Mouse (Mus musculus) ZHBTc4 (cell line): ENCODE measurements around the gene Stab1.

Experiments
- DNase-seq: peaks from one replicate; pipeline ENCODE4 v3.0.0-alpha.2; 2011; ENCODE audit warnings: low read depth, low spot score

The Stab1 gene

GRCm38 (mm10) chr14:31165010-31165409 is 3.4 kb downstream of the Stab1 start:
- DNase-seq, result no peak

DNA sequence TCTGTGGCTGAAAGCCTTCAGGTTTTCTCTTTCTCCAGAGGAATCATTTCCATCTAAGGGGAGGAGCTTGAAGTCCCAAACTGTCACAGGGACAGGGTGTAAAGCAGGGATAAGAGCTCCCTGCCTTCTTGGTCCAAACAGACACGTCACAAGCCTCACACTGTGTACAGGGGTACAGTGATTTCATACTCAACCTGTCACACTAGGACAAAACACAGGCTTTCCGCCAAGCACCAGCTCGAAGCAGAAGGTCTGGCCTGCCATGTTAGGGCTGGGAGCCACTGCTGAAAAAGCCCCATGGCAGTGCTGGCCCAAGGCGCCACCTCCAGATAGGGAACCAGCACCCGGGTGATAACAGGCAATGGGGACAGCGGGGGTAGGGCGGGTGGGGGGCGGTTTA is 4.4 kb downstream of the Stab1 start:
- peak; percentile 26 for DNase-seq

DNA sequence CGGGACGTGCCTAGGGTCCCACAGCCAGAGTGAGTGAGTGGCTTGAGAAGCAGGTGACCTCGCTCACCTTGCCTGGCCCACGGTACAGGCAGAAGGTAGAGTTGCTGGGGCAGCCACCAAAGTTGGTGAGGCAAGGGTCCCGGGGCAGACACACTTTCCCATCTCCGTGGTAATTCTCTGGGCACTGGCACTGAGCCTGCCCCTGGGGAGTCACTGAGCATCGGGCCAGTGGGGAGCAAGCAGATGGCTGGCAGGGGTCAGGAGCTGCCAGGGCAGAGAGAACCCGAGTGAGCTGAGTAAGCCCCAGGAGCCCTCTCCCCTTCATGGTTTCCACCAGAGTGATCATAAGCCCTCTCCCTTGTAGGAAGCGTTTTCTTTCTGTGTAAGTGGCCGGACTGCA is 6.8 kb downstream of the Stab1 start:
- DNase-seq, result no peak

DNA sequence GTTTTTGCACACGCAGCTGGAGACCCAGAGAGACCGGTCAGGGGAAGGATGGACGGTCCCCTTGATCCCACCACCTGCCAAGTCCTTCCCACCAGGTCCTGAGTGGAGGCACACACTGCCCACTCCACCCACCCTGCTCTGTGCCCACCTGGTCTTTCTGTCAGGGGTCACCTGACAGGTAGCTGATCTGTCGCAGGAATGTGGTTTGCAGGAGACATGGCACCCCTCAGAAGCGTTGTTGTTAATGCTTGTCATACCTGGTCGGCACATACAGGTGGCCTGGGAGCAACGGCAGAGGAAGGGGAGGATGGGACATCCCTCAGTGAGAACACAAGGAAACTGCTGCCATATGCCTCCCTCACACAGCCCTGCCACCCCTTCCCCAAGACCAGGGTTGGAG is 7.2 kb downstream of the Stab1 start:
- no peak for DNase-seq

- no peak for DNase-seq
Observed at GRCm38 (mm10) chr14:31160196-31161150, 8.0 kb downstream of the Stab1 start.

DNA sequence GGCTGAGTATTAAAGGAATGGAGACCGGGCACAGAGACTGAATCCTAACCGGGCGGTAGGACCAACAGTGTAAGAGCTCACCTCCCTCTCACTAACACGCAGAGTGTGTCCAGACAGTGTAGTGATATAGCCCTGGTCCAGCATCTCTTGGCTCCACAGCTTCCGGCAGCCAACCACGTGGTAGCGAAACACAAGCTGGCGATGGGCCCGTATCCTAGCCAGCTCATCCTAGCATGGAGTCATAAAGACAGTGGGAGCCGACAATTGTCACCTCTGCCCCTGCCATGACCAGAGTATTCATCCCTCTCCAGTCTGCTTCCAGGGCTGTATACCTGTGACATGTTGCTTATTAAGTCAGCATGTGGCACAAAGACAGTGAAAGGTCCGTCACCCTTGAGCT is 22.7 kb downstream of the Stab1 start:
- no peak for DNase-seq

DNA sequence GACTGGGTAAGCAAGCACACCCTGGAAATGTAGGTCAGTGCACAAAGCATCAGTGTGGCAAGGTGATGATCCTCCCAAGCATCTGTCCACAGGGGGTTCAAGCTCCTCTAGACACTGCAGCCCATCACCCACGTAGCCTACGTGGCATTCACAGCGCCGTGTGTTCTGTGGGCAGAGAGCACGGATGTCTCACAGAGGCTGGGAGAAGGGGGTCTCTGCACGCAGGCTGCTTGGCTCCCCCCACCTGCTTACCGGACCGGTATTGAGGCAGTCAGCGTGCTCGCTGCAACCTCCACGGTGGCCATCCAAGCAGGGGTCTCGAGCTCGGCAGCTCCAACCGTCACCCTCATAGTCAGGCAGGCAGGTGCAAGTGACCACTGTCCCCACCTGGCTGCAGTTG is 27.4 kb downstream of the Stab1 start:
- no peak for DNase-seq

GRCm38 (mm10) chr14:31140141-31140540 is 28.3 kb downstream of the Stab1 start:
- no peak for DNase-seq

DNA sequence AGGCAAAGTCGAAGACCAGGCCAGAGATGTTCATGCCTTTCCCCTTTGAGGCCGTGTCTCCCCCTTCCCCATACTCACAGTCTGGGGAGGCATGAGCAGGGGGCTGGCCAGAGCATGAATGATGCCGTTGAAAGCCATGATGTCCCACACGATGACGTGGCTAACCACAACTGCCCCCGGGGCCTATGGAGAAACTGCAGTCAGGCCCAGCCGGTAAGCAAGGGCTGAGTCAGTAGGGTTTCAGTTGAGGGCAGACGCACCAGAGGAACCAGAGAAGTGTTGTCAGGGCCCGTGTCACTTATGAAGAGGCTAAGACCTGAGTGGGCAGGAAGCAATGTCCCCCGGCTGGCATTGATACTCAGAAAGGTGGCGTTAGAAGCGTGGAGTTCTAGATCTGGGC is 28.8 kb downstream of the Stab1 start:
- no peak for DNase-seq

DNA sequence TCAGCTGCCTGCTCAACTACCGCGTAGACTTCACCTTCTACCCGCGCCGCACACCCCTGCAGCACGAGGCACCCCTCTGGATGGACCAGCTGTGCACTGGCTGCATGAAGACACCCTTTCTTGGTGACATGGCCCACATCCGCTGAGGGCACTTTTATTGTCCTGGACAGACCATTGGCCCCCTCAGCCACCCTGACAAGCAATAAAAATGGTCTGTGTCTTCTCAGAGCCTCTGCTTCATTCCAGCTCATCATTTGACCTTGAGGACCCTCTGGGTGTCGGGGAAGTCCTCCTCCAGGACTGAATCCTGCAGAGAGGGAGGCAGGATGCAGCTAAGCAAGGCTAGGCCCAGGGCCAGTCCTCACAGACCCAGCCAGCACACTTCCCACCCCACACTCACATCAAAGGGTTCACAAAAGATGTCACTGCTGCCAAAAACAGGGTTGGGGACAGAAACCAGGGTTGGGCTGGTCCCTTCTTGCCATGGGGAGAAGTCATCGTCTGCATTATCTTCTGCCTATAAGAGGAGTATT is 29.5 kb downstream of the Stab1 start:
- DNase-seq, result no peak

- peak; percentile 89 for DNase-seq
Observed at GRCm38 (mm10) chr14:31138219-31138896, 30.1 kb downstream of the Stab1 start.

GRCm38 (mm10) chr14:31137791-31138190 is 30.6 kb downstream of the Stab1 start:
- no peak for DNase-seq

GRCm38 (mm10) chr14:31137281-31137595 is 31.2 kb downstream of the Stab1 start:
- DNase-seq, result peak; percentile 39

GRCm38 (mm10) chr14:31136411-31137280 is 31.8 kb downstream of the Stab1 start:
- DNase-seq, result peak; percentile 40

GRCm38 (mm10) chr14:31135495-31136410 is 32.7 kb downstream of the Stab1 start:
- no peak for DNase-seq

- DNase-seq, result no peak
Observed at GRCm38 (mm10) chr14:31134015-31135000, 34.1 kb downstream of the Stab1 start.

- peak; percentile 29 for DNase-seq
Observed at GRCm38 (mm10) chr14:31133023-31133665, 35.3 kb downstream of the Stab1 start.

DNA sequence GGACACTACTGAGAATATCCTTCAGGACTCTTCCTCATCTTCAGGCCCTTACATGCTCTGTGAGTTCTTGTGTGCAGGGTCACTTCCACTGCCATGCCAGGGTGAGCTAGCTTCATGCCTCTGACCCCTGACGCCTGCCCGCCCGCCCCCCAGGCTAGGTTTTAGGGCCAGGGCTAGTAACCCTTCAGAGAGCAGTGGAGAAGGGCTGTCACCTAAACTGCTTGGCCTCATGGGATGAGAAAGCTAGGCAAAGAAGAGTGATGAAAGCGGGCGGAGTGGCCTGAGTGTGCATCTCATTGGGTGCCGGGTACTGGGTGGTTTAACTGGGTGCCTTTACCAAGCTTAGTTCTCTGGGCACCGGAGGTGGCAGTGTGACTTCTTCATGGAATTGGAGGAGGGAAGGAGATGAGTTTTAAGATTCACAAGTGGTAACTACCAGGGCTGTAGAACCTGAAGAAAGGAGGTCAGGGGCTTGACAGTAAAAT is 35.9 kb downstream of the Stab1 start:
- DNase-seq, result no peak

- no peak for DNase-seq
Observed at GRCm38 (mm10) chr14:31132031-31132430, 36.4 kb downstream of the Stab1 start.
